Mouse (Mus musculus) hindbrain, embryonic 12.5 days (tissue): ENCODE results near the gene Mocs1. TPM values are rescaled to one million over a fixed set of nuclear protein-coding genes. Genes with fewer than 3 reads are reported as not detected.

Experiments
- ATAC-seq: fragments of 200-750 bp; cut with Nextera tagmentation; 2 replicates; pipeline ENCODE4 v1.8.0; 2017; ENCODE audit warnings: moderate TSS enrichment; ENCODE audit not compliant: low FRiP score
- H3K27ac ChIP-seq: fragments of 300-500 bp; sonication (generic); 2 replicates; pipeline ENCODE4 v1.5.1; 2016; ENCODE audit warnings: mild to moderate bottlenecking
- H3K27me3 ChIP-seq: fragments of 300-500 bp; sonication (generic); 2 replicates; pipeline ENCODE4 v1.6.1; 2016; ENCODE audit warnings: mild to moderate bottlenecking
- H3K36me3 ChIP-seq: fragments of 300-500 bp; sonication (generic); 2 replicates; pipeline ENCODE4 v1.6.1; 2016; ENCODE audit warnings: mild to moderate bottlenecking
- H3K4me1 ChIP-seq: fragments of 300-500 bp; sonication (generic); 2 replicates; pipeline ENCODE4 v1.6.1; 2016
- H3K4me2 ChIP-seq: fragments of 300-500 bp; sonication (generic); replicated peaks from 2 replicates; pipeline ENCODE4 v1.6.1; 2016; ENCODE audit warnings: mild to moderate bottlenecking
- H3K4me3 ChIP-seq: fragments of 300-500 bp; sonication (generic); 2 replicates; pipeline ENCODE4 v1.5.1; 2016; ENCODE audit warnings: mild to moderate bottlenecking
- H3K9ac ChIP-seq: fragments of 300-500 bp; sonication (generic); 2 replicates; pipeline ENCODE4 v1.6.1; 2016; ENCODE audit warnings: mild to moderate bottlenecking, moderate library complexity
- H3K9me3 ChIP-seq: fragments of 300-500 bp; sonication (generic); replicated peaks from 2 replicates; pipeline ENCODE4 v1.6.1; 2016; ENCODE audit warnings: mild to moderate bottlenecking
- WGBS: fragments of 180-500 bp; shearing (Covaris S2); methylation state at CpG from one replicate; pipeline ENCODE4 v1.1.7; 2016; 5-methylcytosine and 5-hydroxymethylcytosine counted together
- polyA plus RNA-seq: library from polyadenylated mRNA; unstranded; fragments of >200 nt; fragmentation: Nextera tagmentation; extraction: Ambion mirVana; gene quantifications from 2 replicates; pipeline ENCODE4 v1.2.1, GENCODE M21; 2016

The Mocs1 gene
- polyA plus RNA-seq, 1 experiment from 2014 or later, result 5.0 TPM

DNA sequence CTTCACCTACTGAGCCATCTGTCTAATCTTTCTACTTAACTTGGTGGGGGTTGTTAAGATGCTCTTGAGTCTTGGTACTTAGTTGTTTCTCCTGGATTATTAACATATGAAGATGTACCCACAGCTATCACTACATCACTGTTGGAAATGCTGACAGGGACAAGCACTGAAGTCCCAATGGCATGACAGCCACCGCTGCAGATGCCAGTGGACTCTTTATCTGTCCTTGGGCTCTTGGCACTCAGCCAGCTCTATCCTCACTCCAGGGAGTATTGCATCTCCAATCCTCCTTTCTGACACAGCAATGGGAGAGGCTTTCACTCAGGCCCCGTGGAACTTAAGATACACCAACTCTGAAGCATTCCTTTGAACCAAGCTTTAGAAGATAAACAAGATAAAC is 72.1 kb downstream of the Mocs1 start:
- H3K27ac ChIP-seq, result no peak overlapping the region
- ATAC-seq, result no peak
- H3K9ac ChIP-seq, result no peak overlapping the region
- 78% methylated on average over 2 of the region's 2 CpGs for WGBS
- no peaks in the 10 kb centered on the region for H3K4me1 ChIP-seq
- H3K4me3 ChIP-seq, result no peak overlapping the region
- no peaks in the 10 kb centered on the region for H3K36me3 ChIP-seq
- no peak overlapping the region for H3K4me2 ChIP-seq
- H3K9me3 ChIP-seq, result no peaks in the 10 kb centered on the region
- no peaks in the 10 kb centered on the region for H3K27me3 ChIP-seq

DNA sequence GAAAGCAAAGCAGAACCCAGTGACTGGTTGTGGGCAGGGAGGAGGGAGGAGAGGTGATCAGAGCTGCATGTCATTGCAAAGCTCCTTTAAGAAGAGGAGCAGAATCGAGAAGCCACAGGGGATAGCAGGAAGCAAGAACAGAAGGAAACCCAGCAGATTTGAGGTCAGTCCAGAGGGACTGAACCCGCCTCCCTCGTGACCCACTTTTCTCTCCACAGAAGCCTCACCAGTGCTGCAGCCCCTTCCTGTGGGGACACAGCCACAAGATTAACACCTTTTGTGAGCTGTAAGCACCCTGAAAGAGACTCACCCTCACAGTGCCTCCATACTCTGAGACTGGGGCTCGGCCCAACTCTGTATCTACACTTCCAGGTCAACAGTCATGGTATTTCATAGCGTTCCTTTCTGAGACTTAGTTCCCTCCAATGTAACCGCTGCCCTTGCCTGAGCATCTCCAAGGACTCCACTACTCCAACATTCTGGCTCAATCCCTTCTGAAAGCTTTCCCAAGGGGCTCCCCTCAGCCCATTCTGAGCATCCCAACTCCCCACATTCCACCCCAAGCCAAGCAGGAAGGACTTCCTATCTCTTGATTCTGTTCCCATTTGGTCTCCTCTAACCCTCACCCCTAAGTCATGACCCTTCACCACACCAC is 75.2 kb downstream of the Mocs1 start:
- H3K36me3 ChIP-seq, result no peaks in the 10 kb centered on the region
- H3K9me3 ChIP-seq, result no peaks in the 10 kb centered on the region
- no peaks in the 10 kb centered on the region for H3K27me3 ChIP-seq
- no peak overlapping the region for H3K27ac ChIP-seq
- H3K9ac ChIP-seq, result no peak overlapping the region
- no peak overlapping the region for H3K4me2 ChIP-seq
- ATAC-seq, result no peak
- H3K4me1 ChIP-seq, result no peaks in the 10 kb centered on the region
- H3K4me3 ChIP-seq, result no peak overlapping the region
- 79% methylated on average over 6 of the region's 6 CpGs for WGBS

Other genes starting within 250 kb of the Mocs1 start
- gene Daam2, start 136.0 kb downstream of the Mocs1 start, polyA plus RNA-seq, result 5.3 and 6.1 TPM in 2 replicates
- 3.2 and 4.3 TPM in 2 replicates for gene Kif6, start 186.8 kb downstream of the Mocs1 start, polyA plus RNA-seq